ENCODE assay signal across 21 mouse cellular contexts in the genomic region with DNA sequence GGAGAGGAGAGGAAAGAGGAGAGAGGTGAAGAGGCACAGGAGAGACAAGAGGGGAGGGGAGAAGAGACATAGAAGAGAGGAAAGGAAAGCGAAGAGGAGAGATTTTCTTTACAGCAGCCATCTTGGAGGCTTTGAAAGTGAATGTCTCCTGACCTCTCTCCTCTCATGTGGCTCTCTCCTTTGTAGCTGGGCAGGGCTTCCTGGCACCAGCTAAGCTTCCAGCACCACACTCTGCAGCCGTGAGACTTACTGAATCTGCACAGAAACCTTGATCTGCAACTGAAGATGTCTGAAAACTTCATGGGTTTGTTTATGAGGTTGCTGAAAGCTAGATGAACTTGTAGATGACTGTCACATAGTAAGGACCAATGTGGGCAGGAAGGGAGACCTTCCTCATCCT.
"Had no signal": no experiment of that assay in that cellular context is flagged by ENCODE, and none has a peak within 500 bp of the region (broad histone marks: within the 10 kb centered on the region; RNA-seq: fewer than 3 reads in every experiment).

No protein-coding gene starts in this region.

- H3K4me1 ChIP-seq: limb, embryonic 12.5 days; limb, embryonic 15.5 days; midbrain, embryonic 12.5 days; neural tube, embryonic 12.5 days; neural tube, embryonic 15.5 days; stomach, embryonic 15.5 days had no signal

- H3K27me3 ChIP-seq: limb, embryonic 15.5 days; midbrain, embryonic 12.5 days; neural tube, embryonic 12.5 days; neural tube, embryonic 15.5 days; stomach, embryonic 15.5 days had no signal

- DNase-seq: kidney, adult 18-20 months; kidney, adult 9 months; kidney, postnatal 14 days; kidney, postnatal 4 days; left cerebral cortex, postnatal 4 days; liver, postnatal 0 days; lung, embryonic 14.5 days; retina, postnatal 1 day; right cerebral cortex, postnatal 25 days; spleen, adult 18-20 months had no signal

- H3K4me3 ChIP-seq: limb, embryonic 12.5 days; limb, embryonic 15.5 days; midbrain, embryonic 12.5 days; neural tube, embryonic 12.5 days; neural tube, embryonic 15.5 days; stomach, embryonic 15.5 days had no signal

- H3K36me3 ChIP-seq: limb, embryonic 12.5 days; limb, embryonic 15.5 days; midbrain, embryonic 12.5 days; neural tube, embryonic 12.5 days; neural tube, embryonic 15.5 days; stomach, embryonic 15.5 days had no signal

- H3K9me3 ChIP-seq: limb, embryonic 12.5 days; limb, embryonic 15.5 days; midbrain, embryonic 12.5 days; neural tube, embryonic 12.5 days; neural tube, embryonic 15.5 days; stomach, embryonic 15.5 days had no signal

- ATAC-seq: liver, postnatal 0 days; lung, postnatal 0 days; midbrain, embryonic 16.5 days had no signal

- H3K4me2 ChIP-seq: limb, embryonic 12.5 days; limb, embryonic 15.5 days; liver, embryonic 11.5 days; lung, embryonic 14.5 days; midbrain, embryonic 12.5 days; neural tube, embryonic 12.5 days; neural tube, embryonic 15.5 days; stomach, embryonic 15.5 days had no signal

- H3K27ac ChIP-seq: limb, embryonic 12.5 days; limb, embryonic 15.5 days; liver, embryonic 14.5 days; macrophage; midbrain, embryonic 12.5 days; neural tube, embryonic 12.5 days; neural tube, embryonic 15.5 days; stomach, embryonic 15.5 days had no signal

- H3K9ac ChIP-seq: limb, embryonic 12.5 days; limb, embryonic 15.5 days; liver, embryonic 14.5 days; liver, postnatal 0 days; lung, embryonic 14.5 days; midbrain, embryonic 12.5 days; neural tube, embryonic 12.5 days; neural tube, embryonic 15.5 days; stomach, embryonic 15.5 days had no signal
